Mouse (Mus musculus): ENCODE results near the gene Wdr34.

The Wdr34 gene

DNA sequence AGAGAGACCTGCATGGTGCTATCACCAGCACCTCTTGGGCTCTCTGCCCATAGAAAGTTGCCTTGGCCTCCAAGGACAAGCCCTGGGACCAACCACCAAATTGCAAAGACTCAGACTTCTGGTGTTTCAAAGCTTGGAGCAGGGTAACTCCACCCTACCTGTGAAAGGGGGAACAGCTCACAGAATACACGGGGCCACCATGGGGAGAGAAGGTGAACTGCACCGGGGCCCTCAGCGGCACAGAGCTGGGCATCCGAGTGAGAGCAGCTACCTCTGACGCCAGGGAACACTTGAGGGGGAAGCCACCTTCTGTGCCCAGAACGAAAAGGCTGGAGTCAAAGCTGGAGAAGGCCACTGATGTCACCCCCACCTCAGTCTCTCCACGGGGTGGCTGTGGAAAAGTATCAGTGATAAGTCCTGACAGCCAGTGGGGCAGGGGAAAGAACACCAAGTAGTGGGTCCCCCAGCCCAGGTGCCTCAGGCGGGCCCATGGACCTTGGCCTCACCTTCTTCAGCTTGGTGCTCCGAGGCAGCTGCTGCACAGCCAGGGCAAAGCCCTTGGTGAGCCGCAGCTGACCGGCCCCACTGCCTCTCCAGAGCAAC, 16.3 kb downstream of the Wdr34 start:
- DNase-seq (ENCODE audit: low spot score in 2 of 2) = no peak

DNA sequence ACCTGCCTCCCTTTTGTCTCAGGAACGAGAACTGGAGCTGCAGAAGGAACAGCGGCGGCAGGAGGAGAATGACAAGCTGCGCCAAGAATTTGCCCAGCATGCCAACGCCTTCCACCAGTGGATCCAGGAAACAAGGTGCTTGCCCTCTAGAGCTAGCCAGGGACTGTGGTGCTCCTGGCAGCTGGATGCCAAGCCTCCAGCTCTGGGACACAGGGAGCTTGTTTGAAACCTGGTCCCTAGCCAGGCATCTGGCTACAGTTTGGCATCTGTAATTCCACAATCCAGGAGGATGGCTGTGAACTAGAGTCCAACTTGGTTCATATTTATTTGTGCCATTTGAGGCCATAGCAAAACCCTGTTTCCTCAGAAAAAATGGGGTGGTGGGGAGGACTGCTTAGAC, 21.7 kb downstream of the Wdr34 start:
- DNase-seq (ENCODE audit: low spot score in 2 of 2) = no peak

DNA sequence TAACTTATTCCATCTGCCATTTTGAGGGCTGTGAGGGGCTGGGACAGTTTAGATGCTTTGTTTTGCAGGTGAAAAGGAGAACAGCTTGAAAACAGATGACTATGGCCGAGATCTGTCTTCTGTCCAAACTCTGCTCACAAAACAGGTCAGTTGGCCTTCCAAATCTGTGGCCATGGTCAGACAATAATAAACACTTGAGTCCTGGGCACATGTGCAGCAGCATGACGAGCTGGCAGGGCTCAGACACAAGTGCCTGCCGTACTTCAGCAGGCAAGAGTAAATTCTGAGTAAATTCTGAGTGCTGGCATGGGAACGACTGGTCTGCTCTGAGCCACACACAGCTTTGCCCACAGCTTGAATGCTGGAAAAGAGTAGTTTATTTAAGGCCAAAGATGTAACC, 23.2 kb downstream of the Wdr34 start:
- DNase-seq (ENCODE audit: low spot score in 2 of 2) = no peak

DNA sequence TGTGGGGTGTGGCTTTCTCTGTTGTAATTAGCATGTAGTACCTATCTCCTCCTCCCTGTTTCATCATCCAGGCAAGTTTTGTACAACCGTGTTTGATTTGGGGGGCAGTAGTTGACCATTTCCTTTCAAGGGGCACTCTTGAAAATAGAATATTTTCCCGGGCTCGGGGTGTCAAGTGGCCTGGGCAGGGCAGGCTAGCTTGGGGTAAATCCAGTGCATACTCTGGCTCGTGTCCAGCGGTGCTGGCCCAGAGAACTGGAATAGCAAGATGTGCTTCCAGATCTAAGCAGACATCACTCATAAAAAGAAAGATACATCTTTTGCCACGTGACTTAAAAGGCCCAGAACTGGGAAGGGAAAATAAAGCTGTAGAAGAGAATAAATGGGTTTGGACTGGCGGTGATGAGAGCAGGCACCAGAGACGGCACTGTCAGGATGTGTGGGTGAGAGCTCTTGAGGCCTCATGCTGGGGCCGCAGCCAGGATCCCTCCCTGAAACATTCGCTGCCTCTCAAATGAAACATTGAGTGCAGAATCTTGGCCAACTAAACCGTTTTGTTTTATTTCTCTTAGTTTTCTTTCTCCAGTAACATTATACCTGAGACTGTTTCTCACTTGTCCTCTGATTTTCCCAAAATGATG, 34.2 kb downstream of the Wdr34 start:
- DNase-seq (ENCODE audit: low spot score in 2 of 2) = no peak

DNA sequence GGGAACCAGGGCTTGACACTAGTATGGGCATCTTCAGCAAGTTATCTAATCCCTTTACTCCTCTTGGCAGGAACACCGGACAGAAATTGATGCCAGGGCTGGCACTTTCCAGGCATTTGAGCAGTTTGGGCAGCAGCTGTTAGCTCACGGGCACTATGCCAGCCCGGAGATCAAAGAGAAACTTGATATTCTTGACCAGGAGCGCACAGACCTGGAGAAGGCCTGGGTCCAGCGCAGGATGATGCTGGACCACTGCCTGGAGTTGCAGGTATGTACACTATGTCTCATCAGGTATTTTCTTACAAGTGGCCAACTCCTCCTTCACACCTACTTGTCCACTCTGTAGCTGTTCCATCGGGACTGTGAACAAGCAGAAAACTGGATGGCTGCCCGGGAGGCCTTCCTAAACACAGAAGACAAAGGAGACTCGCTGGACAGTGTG, 37.8 kb downstream of the Wdr34 start:
- DNase-seq (ENCODE audit: low spot score in 2 of 2) = no peak

DNA sequence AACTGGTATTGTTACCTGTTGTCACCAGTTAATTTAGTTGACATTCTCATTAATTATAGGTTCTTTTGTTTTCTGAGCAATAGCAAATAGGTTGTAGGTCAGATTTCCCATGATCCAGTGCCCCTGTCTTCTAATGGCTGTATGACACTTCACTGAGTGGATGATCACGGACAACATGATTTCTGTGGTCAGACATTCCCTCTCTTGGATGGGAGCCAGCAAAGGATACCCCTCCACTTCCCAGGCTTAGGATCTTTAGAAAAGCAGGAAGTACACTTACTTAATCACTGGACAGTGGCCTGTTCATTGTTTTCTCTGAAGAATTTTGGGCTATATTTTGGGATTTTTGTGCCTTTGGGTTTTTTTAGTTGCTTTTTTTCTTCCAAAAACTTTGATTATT, 39.6 kb downstream of the Wdr34 start:
- no peak for DNase-seq (ENCODE audit: low spot score in 2 of 2)

DNA sequence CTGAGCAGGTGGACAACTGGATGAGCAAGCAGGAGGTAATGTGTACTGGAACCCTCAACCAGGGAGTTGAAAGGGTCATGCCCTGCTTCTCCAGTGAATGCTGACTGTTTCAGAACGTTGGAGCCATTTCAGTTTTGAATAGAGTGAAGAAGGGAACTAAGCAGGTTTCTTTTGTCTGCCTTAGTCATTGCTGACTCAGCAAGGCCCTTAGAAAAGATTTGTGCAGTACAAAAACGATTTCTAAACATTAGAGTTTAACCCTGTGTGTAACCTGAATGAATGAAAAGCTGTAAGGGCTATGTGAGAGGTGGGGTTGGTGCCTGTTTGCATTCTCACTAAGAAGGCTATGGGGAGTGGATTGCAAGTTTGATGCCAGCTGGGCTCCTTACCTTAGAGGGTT, 56.7 kb downstream of the Wdr34 start:
- no peak for DNase-seq (ENCODE audit: low spot score in 2 of 2)
